Mouse (Mus musculus): ENCODE data around the gene Dync2h1.

- no peak for TF ChIP-seq MYOG (IDR thresholded peaks at IDR 0.05; ENCODE audit: control insufficient read depth, extremely low read depth, insufficient read length)
- no peak for TF ChIP-seq CEBPB (IDR thresholded peaks at IDR 0.05; ENCODE audit: low read depth)
- TF ChIP-seq CTCF (IDR thresholded peaks at IDR 0.05; ENCODE audit: control insufficient read depth, insufficient read depth, insufficient read length), result no peak
Measured at GRCm38 (mm10) chr9:7176618-7177610, 7.3 kb downstream of the Dync2h1 start.

Data from C2C12 (cell line).